ENCODE assay signal across 8 mouse cellular contexts in genomic region chr2:167497272-167497671, GRCm38 (mm10). TPM values are rescaled to one million over a fixed set of nuclear protein-coding genes. Genes with fewer than 3 reads are reported as not detected.
DNase-seq lines count a peak whose midpoint lies in the region; ATAC-seq and TF ChIP-seq lines count a peak whose summit lies in the region.

No protein-coding gene starts in this region.

- no peaks in the 10 kb centered on the region for H3K27me3 ChIP-seq in testis, adult 2 months (ENCODE audit: control insufficient read depth, insufficient read depth, low read length)
- no peaks in the 10 kb centered on the region for H3K27me3 ChIP-seq in liver, embryonic 14.5 days (ENCODE audit: control insufficient read depth, insufficient read depth, low read length)

- H3K4me1 ChIP-seq in testis, adult 2 months (ENCODE audit: control insufficient read depth, insufficient read depth, low read length): no peaks in the 10 kb centered on the region
- H3K4me1 ChIP-seq in liver, embryonic 14.5 days (replicated peaks; ENCODE audit: control insufficient read depth in 2 of 2, insufficient read depth in 2 of 2, low read length in 1 of 2): peaks cover 5 to 6% of the 10 kb centered on the region in 2 experiments; a peak in 3 of 4 replicates

- H3K9me3 ChIP-seq in liver, embryonic 14.5 days (ENCODE audit: control insufficient read depth, low read length): no peaks in the 10 kb centered on the region

- H3K4me3 ChIP-seq in testis, adult 2 months (ENCODE audit: control insufficient read depth, low read depth, low read length): no peak overlapping the region
- no peak overlapping the region for H3K4me3 ChIP-seq in liver, embryonic 14.5 days (ENCODE audit: insufficient read depth in 1 of 2, low read depth in 2 of 2, low read length in 2 of 2)

- WGBS in liver, embryonic 14.5 days (ENCODE audit: insufficient replicate concordance): 49% methylated on average over 4 of the region's 5 CpGs

- H3K9ac ChIP-seq in liver, embryonic 14.5 days (replicated peaks): no peak overlapping the region

- no peak overlapping the region for H3K27ac ChIP-seq in testis, adult 2 months (ENCODE audit: control insufficient read depth, insufficient read depth, low read depth, low read length)
- H3K27ac ChIP-seq in liver, embryonic 14.5 days: no peak overlapping the region

- TF ChIP-seq EP300 in liver, embryonic 14.5 days (IDR thresholded peaks at IDR 0.05; ENCODE audit: low read depth): no peak

- no peak for ATAC-seq in liver, embryonic 14.5 days (ENCODE audit: insufficient read depth)

- no peaks in the 10 kb centered on the region for H3K36me3 ChIP-seq in testis, adult 2 months (ENCODE audit: control insufficient read depth, insufficient read depth, low read length)
- H3K36me3 ChIP-seq in liver, embryonic 14.5 days (replicated peaks; ENCODE audit: control insufficient read depth, insufficient read depth, low read depth): no peaks in the 10 kb centered on the region

- TF ChIP-seq POLR2A in testis, adult 2 months (IDR thresholded peaks at IDR 0.05; ENCODE audit: control insufficient read depth, low read depth, low read length): no peak

- H3K4me2 ChIP-seq in liver, embryonic 14.5 days (ENCODE audit: low read depth): no peak overlapping the region

- TF ChIP-seq CTCF in testis, adult 2 months (IDR thresholded peaks at IDR 0.05; ENCODE audit: control insufficient read depth, insufficient read depth, insufficient replicate concordance, low read depth, low read length): peak; percentile 36; the same call in 1 of the 2 replicates
- peak; percentile 83 for TF ChIP-seq CTCF in liver, embryonic 14.5 days (IDR thresholded peaks at IDR 0.05; ENCODE audit: low read depth)

- peak; percentile 52 to 70 for DNase-seq in cerebellum, postnatal 14 days
- no peak for DNase-seq in cerebellum, postnatal 36 days
- no peak for DNase-seq in testis, postnatal 14 days (ENCODE audit: low spot score)
- no peak for DNase-seq in liver, embryonic 14.5 days (ENCODE audit: low read depth in 3 of 3, low spot score in 3 of 3)
- DNase-seq in spleen, postnatal 36 days (ENCODE audit: low spot score in 2 of 2): peak; percentile 54 to 56
- no peak for DNase-seq in right cerebral cortex, postnatal 36 days (ENCODE audit: low spot score in 2 of 2)
- no peak for DNase-seq in frontal cortex, postnatal 10 days (ENCODE audit: low spot score in 2 of 2)

RNA-seq across cellular contexts. Expression of gene Spata2, which starts 4.6 kb away (rescaled TPM):
- 14.9 and 15.0 TPM in 2 replicates for polyA plus RNA-seq in testis, adult 2 months (2012; rRNA removed)
- 7.6 and 8.6 TPM in 2 replicates for polyA plus RNA-seq in liver, embryonic 14.5 days (2012; rRNA removed)
- 6.8 and 7.5 TPM in 2 replicates for polyA plus RNA-seq in liver, embryonic 14.5 days (2014; fragmentation: Nextera tagmentation; extraction: Ambion mirVana)

RNA-seq across cellular contexts. Expression of gene Rnf114, which starts 4.8 kb away (rescaled TPM):
- 69.1 and 70.1 TPM in 2 replicates for polyA plus RNA-seq in testis, adult 2 months (2012; rRNA removed)
- polyA plus RNA-seq in liver, embryonic 14.5 days (2012; rRNA removed): 21.7 and 23.9 TPM in 2 replicates
- 25.8 and 28.4 TPM in 2 replicates for polyA plus RNA-seq in liver, embryonic 14.5 days (2014; fragmentation: Nextera tagmentation; extraction: Ambion mirVana)

RNA-seq across cellular contexts. Expression of gene Snai1, which starts 40.7 kb away (rescaled TPM):
- 7.9 TPM in 2 replicates for polyA plus RNA-seq in testis, adult 2 months (2012; rRNA removed)
- 1.9 and 2.2 TPM in 2 replicates for polyA plus RNA-seq in liver, embryonic 14.5 days (2012; rRNA removed)
- 1.1 and 2.0 TPM in 2 replicates for polyA plus RNA-seq in liver, embryonic 14.5 days (2014; fragmentation: Nextera tagmentation; extraction: Ambion mirVana)

Comparison
In these comparisons a context has a peak if more than half of its experiments do, and no peak if none do; other contexts are left out.
1. DNase-seq: peak in cerebellum, postnatal 14 days (2 of 2) and spleen, postnatal 36 days (2 of 2); none in cerebellum, postnatal 36 days (0 of 2), testis, postnatal 14 days (single experiment), liver, embryonic 14.5 days (0 of 3), right cerebral cortex, postnatal 36 days (0 of 2) and frontal cortex, postnatal 10 days (0 of 2).